Mouse (Mus musculus) kidney, adult 18-20 months (tissue): ENCODE data around the gene Adcy5.

ENCODE experiments used
- DNase-seq: peaks from one replicate; pipeline ENCODE4 v3.0.0; 2021

The Adcy5 gene

GRCm38 (mm10) chr16:35156832-35157231, 2.2 kb downstream of the Adcy5 start:
- DNase-seq = no peak

- DNase-seq = no peak
These were observed 4.9 kb downstream of the Adcy5 start for GRCm38 (mm10) chr16:35159532-35159931.

GRCm38 (mm10) chr16:35159991-35160390, 5.3 kb downstream of the Adcy5 start:
- DNase-seq = no peak

- DNase-seq = no peak
These were observed 9.9 kb downstream of the Adcy5 start for GRCm38 (mm10) chr16:35164361-35165224.

- no peak for DNase-seq
These were observed 10.7 kb downstream of the Adcy5 start for GRCm38 (mm10) chr16:35165361-35165760.

- DNase-seq = no peak
These were observed 11.1 kb downstream of the Adcy5 start for GRCm38 (mm10) chr16:35165788-35166187.

- no peak for DNase-seq
These were observed 14.8 kb downstream of the Adcy5 start for GRCm38 (mm10) chr16:35169431-35169830.

- DNase-seq = no peak
These were observed 17.5 kb downstream of the Adcy5 start for GRCm38 (mm10) chr16:35172195-35172594.

GRCm38 (mm10) chr16:35178516-35178915, 23.8 kb downstream of the Adcy5 start:
- no peak for DNase-seq

GRCm38 (mm10) chr16:35179082-35179481, 24.4 kb downstream of the Adcy5 start:
- peak; percentile 80 for DNase-seq

GRCm38 (mm10) chr16:35183161-35183560, 28.5 kb downstream of the Adcy5 start:
- DNase-seq = no peak

GRCm38 (mm10) chr16:35188111-35188510, 33.4 kb downstream of the Adcy5 start:
- no peak for DNase-seq

GRCm38 (mm10) chr16:35189420-35190141, 34.9 kb downstream of the Adcy5 start:
- DNase-seq = no peak

- DNase-seq = no peak
These were observed 36.1 kb downstream of the Adcy5 start for GRCm38 (mm10) chr16:35190777-35191176.

- no peak for DNase-seq
These were observed 36.6 kb downstream of the Adcy5 start for GRCm38 (mm10) chr16:35191271-35191670.

- no peak for DNase-seq
These were observed 37.8 kb downstream of the Adcy5 start for GRCm38 (mm10) chr16:35192471-35192870.

GRCm38 (mm10) chr16:35193357-35193756, 38.7 kb downstream of the Adcy5 start:
- DNase-seq = no peak

GRCm38 (mm10) chr16:35199721-35200431, 45.2 kb downstream of the Adcy5 start:
- no peak for DNase-seq

- peak; percentile 29 for DNase-seq
These were observed 45.9 kb downstream of the Adcy5 start for GRCm38 (mm10) chr16:35200432-35201142.

GRCm38 (mm10) chr16:35201281-35201680, 46.6 kb downstream of the Adcy5 start:
- no peak for DNase-seq

GRCm38 (mm10) chr16:35203511-35203910, 48.8 kb downstream of the Adcy5 start:
- DNase-seq = no peak

GRCm38 (mm10) chr16:35205681-35206080, 51.0 kb downstream of the Adcy5 start:
- DNase-seq = no peak

- no peak for DNase-seq
These were observed 51.7 kb downstream of the Adcy5 start for GRCm38 (mm10) chr16:35206426-35206825.
